Mouse (Mus musculus): ENCODE measurements at regions not wholly inside any gene's neighbourhood (a gene's known extent, or its start where the extent isn't known, plus 50 kb on each side); places are given as distances from the start of the nearest gene placed in this dataset.
A peak's percentile ranks its signal among the peaks of the same experiment; 100 is the strongest.

- no peak for DNase-seq (ENCODE audit: low spot score in 2 of 2)
Measured at GRCm38 (mm10) chr8:89453724-89454123, 409.8 kb upstream of the Sall1 start.

GRCm38 (mm10) chr8:89444466-89444865, 400.5 kb upstream of the Sall1 start:
- DNase-seq (ENCODE audit: low spot score in 2 of 2), result no peak

GRCm38 (mm10) chr8:89439304-89439703, 395.3 kb upstream of the Sall1 start:
- DNase-seq (ENCODE audit: low spot score in 2 of 2), result no peak

- DNase-seq (ENCODE audit: low spot score in 2 of 2), result no peak
Measured at GRCm38 (mm10) chr8:89426969-89427368, 383.0 kb upstream of the Sall1 start.

- no peak for DNase-seq (ENCODE audit: low spot score in 2 of 2)
Measured at GRCm38 (mm10) chr8:89415287-89415686, 371.3 kb upstream of the Sall1 start.

GRCm38 (mm10) chr8:89412500-89412899, 368.5 kb upstream of the Sall1 start:
- no peak for DNase-seq (ENCODE audit: low spot score in 2 of 2)

GRCm38 (mm10) chr8:89412046-89412445, 368.1 kb upstream of the Sall1 start:
- no peak for DNase-seq (ENCODE audit: low spot score in 2 of 2)

- DNase-seq (ENCODE audit: low spot score in 2 of 2), result no peak
Measured at GRCm38 (mm10) chr8:89406688-89407087, 362.7 kb upstream of the Sall1 start.

GRCm38 (mm10) chr8:89404287-89404686, 360.3 kb upstream of the Sall1 start:
- DNase-seq (ENCODE audit: low spot score in 2 of 2), result peak; percentile 1

GRCm38 (mm10) chr8:89396673-89397072, 352.7 kb upstream of the Sall1 start:
- DNase-seq (ENCODE audit: low spot score in 2 of 2), result no peak

GRCm38 (mm10) chr8:89392749-89393148, 348.8 kb upstream of the Sall1 start:
- DNase-seq (ENCODE audit: low spot score in 2 of 2), result no peak

GRCm38 (mm10) chr8:89388761-89389160, 344.8 kb upstream of the Sall1 start:
- no peak for DNase-seq (ENCODE audit: low spot score in 2 of 2)

GRCm38 (mm10) chr8:89387295-89387694, 343.3 kb upstream of the Sall1 start:
- DNase-seq (ENCODE audit: low spot score in 2 of 2), result no peak

GRCm38 (mm10) chr8:89385028-89385427, 341.1 kb upstream of the Sall1 start:
- no peak for DNase-seq (ENCODE audit: low spot score in 2 of 2)

GRCm38 (mm10) chr8:89383781-89384180, 339.8 kb upstream of the Sall1 start:
- no peak for DNase-seq (ENCODE audit: low spot score in 2 of 2)

- no peak for DNase-seq (ENCODE audit: low spot score in 2 of 2)
Measured at GRCm38 (mm10) chr8:89382538-89383380, 338.8 kb upstream of the Sall1 start.

- DNase-seq (ENCODE audit: low spot score in 2 of 2), result no peak
Measured at GRCm38 (mm10) chr8:89380436-89380835, 336.5 kb upstream of the Sall1 start.

- DNase-seq (ENCODE audit: low spot score in 2 of 2), result no peak
Measured at GRCm38 (mm10) chr8:89372761-89373160, 328.8 kb upstream of the Sall1 start.

GRCm38 (mm10) chr8:89371773-89372132, 327.8 kb upstream of the Sall1 start:
- DNase-seq (ENCODE audit: low spot score in 2 of 2), result no peak

- no peak for DNase-seq (ENCODE audit: low spot score in 2 of 2)
Measured at GRCm38 (mm10) chr8:89370816-89371772, 327.1 kb upstream of the Sall1 start.

GRCm38 (mm10) chr8:89365430-89365829, 321.5 kb upstream of the Sall1 start:
- DNase-seq (ENCODE audit: low spot score in 2 of 2), result no peak

GRCm38 (mm10) chr8:89358411-89358810, 314.4 kb upstream of the Sall1 start:
- no peak for DNase-seq (ENCODE audit: low spot score in 2 of 2)

GRCm38 (mm10) chr8:89345547-89345946, 301.6 kb upstream of the Sall1 start:
- DNase-seq (ENCODE audit: low spot score in 2 of 2), result no peak

All from spleen, postnatal 36 days (tissue).